Mouse (Mus musculus) common myeloid progenitor, adult 5-6 weeks (primary cell): ENCODE measurements around the gene Rfx1. TPM values are rescaled to one million over a fixed set of nuclear protein-coding genes. Genes with fewer than 3 reads are reported as not detected.

Experiments
- ATAC-seq: replicated peaks from 2 replicates; pipeline ENCODE4 v1.8.0; 2016; ENCODE audit warnings: low read depth, mild to moderate bottlenecking, moderate TSS enrichment, inconsistent platforms; ENCODE audit not compliant: poor library complexity, severe bottlenecking
- total RNA-seq: library from RNA; stranded (forward); fragments of 200-1000, 187-1606 nt; gene quantifications from 2 replicates; pipeline ENCODE4 v1.2.3, GENCODE M21; 2017

The Rfx1 gene
- total RNA-seq, 1 experiment from 2014 or later: 5.3 TPM

DNA sequence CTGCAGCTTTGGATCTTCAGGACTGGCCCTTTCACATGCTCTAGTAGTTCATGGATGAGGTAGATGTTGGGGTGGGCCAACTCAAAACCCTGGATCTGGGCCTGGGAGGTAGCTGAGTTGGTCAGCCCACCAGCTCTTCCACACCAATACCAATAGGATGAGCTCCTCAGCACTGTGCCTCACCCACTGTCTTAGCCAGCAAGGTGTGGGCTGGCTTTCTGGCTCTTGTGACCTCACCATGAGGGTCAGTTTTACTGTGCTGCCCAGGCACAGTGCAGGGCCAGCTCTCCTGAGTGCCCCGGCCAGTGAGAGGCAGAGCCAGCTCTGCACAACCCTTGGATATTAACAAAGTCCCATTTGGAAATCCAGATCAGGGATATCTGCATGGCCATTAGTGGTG is 8.8 kb upstream of the Rfx1 start:
- ATAC-seq: no peak

DNA sequence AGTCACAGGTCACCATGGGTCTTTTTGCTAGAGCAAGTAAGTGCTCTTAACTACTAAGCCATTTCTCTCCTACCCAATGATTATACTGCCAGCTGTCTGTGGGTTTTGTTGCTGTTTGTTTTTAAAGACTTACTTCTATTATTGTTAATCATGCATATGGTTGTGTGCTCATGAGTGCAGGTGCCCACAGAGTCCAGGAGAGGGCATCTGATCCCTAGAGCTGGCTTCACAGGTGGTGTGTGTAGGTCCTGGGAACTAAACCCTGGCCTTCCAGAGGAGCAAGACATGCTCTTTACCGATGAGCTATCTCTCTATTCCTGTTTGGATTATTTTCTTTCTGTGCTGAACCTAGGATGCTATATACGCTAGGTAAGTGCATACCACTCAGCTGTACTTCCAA is 7.4 kb upstream of the Rfx1 start:
- ATAC-seq: no peak

DNA sequence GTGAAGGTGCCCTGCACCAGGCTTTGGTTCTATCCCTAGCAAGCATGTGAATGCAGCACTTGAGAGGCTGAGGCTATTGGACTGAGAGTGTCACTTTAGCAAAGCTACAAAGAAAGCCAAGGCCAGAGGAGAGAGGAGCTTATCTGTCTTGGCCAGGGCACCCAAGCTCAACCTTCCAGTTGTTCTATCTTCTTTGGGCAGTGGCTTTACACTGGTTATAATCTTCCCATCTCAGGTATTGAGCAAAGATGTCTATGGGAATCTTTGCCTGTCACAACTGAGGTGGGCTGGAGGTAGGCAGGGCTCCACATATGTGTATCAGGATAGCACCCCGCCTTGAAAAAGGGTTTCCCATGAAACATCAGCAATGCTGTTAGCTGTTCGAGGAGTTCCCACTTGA is 6.4 kb upstream of the Rfx1 start:
- peak; percentile 48 for ATAC-seq

DNA sequence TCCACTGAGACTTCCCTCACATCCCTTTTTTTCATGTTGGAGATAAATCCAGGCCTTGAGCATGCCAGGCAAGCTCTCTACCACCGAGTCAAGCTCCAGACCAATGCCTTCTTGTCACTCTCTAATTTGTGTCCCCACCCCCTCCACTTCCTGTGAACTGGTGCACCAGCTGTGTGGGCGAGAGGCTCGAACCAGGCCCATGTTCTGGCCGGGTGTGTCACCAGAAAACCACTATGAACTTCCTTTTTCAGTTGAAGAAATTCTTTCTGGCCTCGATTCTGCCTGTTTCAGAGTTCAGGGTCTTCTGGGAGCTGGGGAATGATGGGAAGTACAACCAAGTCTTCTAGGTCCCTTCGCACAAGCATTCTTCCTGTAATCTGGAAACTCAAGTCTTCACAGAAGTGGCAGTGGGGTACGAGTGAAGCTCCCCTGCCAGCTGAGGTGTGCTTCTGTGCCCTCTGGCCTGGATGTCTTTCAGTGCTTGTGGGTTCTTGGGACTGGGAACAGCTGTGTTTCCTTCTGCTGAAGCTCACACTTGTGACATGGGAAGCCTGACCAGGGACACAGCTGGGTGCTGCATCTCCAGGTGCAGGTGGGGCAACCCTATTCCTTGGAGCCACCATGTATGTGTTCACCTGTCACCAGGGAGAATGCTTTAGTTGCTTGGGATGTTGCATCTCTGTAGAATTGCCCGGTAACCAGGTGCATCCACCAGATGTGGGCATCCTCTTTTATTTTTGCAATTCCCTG is 2.6 kb upstream of the Rfx1 start:
- ATAC-seq: 0 out of 2 replicates have a peak, but pooled peaks have one; percentile 10

DNA sequence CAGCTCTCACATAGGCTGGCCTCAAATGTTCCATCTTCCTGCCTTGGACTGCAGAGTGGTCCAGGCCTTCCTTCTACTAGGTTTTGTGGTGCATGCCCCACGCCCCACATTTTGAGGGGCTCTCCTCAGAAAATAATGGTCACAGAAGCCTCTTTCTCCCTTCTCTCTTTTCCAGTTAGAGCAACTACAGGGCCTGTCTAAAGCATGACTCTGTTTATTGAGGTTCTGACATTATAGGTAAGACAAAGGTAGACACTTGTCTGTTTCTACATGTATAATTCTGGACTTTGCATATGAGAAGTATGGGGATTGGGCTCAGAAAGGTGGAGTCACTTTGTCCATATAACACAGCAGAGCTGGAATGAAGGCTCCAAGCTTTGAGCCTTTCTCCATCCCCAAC is 1.6 kb upstream of the Rfx1 start, which contains the start of gene Gm10643:
Gm10643 (minus strand) TSS at position 101 of the 400 bp plus-strand sequence.
- no peak for ATAC-seq

DNA sequence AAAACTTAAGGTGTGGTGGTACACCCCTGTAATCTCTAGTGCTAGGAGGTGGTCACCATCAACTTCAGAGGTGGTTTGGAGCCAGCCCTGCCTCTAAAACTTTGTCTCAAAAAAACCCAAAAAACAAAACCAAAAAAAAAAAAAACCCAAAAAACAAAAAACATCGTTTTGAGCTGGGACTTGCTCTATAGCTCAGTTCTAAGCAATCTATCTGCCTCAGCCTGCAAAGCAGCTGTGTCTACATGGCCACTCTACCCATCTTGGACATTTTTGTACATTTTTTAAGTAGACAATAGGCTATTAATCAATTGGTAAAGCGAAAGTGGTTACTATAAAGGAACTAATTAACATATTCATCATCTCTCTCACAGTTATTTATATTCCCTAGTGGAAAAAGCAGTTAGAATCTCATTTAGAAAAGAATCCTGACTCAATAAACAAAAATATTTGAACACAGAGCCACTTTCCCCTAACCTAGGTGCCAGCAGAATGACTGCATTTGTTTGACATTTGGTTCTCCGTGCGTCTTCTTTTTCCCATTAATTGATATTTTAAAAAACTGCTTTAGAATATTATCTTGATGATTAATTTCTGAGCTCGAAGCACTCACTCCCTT is 1.1 kb upstream of the Rfx1 start:
- ATAC-seq: no peak

DNA sequence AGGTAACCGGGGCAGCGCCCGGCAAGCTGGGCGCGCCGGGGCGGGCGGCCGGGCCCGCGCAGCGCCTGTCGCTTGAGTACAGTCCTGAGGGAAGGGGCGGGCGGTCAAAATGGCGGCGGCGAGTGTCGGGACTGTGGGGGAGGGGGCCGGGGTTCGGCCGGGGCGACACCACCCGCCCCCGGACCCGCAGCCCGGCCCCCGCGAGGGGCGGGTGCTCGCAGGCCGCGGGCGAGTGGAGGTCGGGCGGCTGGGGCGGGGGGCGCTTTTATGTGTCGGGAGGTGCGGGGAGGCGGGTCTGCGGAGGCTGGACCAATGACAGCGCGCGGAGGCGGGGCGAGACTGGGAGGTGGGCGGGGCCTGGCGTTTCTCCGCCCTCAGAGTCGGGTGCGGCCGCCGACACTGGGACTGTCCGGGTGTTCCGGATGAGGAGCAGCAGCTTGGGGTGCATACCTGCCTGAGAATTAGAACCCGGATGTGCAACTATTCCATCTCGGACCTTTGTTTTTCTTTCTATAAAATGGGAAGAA is 476 bp downstream of the Rfx1 start:
- ATAC-seq: peak; percentile 45

DNA sequence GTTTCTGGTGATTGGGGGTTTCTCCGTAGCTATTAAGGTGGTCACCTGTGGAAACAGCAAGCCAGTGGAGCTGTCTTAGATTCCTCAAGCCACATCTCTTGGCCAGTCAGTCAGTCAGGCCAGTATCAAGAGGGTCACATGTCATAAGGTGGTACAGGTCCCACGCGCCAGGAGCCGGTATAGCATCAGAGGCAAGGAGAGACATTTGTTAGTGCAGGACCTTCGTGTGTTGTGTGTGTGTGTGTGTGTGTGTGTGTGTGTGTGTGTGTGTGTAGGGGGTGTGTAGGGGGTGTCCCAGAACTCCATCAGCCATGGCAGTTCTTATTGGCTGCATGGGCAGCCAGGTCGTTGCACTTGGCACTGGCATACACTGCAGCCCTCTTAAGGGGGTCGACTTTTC is 1.3 kb downstream of the Rfx1 start:
- ATAC-seq: no peak

DNA sequence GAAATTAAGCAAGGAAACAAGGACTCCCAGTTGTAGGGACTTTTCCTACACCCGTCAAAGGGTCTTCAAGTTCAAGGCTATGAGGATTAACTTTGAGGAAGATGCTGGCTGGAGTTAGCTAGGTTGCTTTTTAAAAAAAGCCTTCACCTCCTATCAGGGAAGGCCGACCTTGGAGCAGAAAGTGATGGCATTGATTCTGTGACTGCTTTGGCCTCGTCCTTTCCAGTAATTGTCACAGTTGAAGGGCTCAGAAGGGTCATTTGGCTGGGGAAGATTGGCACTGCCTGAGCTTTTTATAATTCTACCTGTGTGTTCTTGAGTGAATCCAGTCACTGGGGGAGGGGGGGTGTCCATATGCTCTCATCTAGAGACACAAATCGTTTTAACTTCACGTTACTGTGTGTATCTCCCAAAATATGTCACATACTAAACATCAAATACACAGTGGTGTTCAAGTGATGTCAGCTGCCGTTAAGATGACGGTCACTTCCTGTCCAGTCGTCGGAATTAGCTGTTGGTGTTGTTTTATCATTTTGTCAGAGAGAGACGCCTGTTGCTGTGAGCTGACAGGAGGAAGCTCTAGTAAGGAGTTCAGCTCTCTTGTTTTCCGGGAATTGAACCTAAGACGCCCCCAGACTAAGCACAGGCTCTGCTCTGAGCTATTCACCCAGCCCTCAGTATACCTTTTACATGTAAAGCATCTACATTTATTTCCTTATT is 1.8 kb downstream of the Rfx1 start:
- ATAC-seq: no peak

DNA sequence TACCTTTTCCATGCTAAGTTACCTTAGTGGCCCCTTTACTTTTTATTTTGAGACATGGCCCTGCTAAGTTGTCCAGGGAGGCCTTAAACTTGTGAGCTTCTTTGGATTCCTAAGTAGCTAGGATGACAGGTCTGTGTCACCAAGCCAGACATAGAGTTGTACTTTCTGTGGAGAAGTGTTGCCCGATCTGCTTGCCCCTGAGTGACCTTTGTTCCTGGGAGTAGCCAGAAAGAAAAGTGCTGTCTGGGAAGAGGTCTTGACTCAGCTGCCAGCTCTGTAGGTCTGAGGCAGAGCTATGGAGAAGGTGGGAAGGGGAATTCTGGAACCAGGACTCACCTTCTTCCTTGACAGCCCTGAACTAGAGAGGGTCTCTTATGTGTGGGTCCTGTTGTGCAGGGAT is 2.5 kb downstream of the Rfx1 start:
- no peak for ATAC-seq

DNA sequence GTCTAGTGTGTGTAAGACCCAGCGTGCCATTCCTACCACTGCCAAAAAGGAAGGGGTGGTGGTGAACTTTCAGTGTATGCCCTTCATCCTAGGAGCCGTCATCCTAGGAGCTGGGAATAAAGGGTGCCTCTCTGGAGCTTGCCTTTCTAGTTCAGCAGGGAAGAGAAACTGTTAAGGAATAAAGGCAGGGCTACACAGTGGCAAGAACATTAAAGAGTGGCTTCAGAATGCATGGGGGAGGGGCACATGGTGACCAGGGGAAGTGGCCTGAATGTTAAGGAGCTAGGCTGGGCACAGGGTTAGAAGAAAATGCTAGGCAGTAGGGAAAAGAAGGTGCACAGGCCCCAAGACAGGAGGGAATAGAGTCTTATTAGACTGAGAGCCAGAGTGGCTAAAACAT is 3.1 kb downstream of the Rfx1 start:
- no peak for ATAC-seq

DNA sequence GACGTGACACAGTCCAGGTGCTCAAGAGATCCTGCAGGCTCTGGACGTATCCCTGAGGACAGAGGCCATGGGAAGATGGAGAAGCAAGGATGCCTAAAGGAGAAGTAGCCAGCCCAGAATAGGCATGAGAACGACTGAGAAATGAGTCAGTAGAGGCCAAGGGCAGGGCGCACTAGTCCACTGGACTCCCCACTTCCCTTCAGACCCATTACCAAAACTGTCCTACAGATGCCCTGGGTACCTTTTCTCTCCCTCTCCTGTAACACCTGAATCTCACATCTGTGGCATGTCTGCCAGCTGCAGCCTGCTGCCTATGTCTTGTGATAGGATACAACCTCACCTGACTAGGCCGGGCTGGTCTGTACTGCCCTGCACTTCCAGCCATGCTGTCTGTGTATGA is 3.6 kb downstream of the Rfx1 start:
- no peak for ATAC-seq

DNA sequence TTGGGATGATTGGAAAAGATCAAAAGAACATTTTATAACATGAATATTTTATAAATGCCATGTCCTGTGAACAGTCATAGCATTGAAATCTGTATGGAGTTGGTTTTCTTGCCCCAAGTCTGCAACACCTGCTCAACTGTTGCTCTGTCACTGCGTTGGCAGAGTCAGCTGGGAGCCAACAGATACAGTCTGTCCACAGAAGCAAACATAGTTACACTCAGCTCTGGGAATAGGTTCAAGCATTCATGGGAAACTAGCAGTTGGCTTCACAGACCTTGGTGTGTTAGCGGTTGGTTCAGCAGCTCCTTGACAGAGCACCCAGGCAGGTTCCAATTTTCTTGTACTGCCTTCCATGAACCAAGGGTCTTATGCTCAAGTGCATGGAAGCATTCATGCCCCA is 4.0 kb downstream of the Rfx1 start:
- no peak for ATAC-seq

DNA sequence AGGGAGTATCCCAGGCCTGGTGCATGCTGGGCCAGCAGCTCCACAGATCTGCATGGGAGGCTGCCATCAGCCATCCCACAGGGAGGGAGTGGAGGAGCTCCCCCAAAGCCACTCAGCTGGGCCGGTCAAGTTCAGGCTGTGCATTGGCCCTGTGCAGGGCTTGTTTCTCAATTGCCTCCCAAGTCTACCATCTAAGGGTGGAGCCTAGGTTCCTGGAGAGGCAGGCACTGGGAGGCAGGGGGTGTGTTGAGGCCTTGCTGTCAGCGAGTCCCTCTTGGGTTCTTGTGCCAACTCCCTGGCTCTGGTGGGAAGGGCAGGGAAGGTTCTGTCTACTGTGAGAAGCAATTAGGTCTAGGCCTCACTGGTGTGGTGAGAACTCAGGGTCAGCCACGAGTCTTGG is 5.3 kb downstream of the Rfx1 start:
- no peak for ATAC-seq

DNA sequence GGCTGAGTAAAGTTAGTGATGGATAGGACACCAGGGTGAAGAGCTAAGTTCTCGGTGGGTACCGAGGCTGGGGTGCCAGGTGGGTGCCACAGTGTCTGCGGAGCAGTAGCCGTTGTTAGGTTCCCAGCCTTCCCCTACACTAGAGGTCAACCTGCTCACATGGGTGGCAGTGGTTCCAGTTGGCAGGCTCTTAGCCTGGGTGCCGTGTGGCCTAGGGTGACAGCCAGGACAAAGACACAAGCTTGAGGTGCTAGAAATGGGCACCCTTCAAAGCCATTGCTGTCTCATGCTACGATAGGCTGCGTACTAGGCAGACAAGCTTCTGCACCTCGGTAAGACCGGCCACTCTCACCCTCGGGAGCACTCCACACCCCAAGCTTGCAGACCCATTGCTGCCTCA is 5.7 kb downstream of the Rfx1 start:
- ATAC-seq: no peak

DNA sequence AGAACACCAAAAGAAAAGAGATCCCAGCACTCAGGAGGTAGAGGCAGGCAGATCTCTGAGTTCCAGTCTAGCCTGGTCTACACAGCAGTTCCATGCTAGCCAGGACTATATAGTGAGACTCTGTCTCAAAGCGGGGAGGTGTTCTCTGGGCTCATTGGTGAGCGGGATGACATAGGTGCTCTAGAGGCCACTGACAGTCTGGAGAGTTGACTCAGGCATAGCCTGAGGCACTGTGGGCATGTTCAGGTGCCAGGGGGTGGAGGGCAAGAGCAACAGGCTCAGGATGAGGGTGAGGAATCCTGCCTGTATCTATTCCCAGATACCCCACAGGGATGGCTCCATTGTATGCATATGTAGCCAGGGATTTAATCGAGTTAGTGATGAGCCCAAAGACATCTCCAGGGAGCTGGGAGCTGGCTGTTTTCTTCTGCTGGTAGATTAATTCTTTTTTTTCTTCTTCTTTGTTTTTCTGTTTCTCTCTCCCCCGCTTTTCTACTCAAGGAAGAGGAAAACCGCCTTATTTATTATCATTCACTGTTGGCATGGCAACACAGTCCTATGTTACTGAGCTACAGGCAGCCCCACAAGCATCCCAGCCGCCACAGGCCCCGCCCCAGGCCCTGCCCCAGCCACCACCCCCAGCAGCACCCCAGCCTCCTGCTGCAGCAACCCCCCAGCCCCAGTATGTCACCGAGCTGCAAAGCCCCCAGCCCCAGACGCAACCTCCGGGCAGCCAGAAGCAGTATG is 6.8 kb downstream of the Rfx1 start:
- no peak for ATAC-seq

DNA sequence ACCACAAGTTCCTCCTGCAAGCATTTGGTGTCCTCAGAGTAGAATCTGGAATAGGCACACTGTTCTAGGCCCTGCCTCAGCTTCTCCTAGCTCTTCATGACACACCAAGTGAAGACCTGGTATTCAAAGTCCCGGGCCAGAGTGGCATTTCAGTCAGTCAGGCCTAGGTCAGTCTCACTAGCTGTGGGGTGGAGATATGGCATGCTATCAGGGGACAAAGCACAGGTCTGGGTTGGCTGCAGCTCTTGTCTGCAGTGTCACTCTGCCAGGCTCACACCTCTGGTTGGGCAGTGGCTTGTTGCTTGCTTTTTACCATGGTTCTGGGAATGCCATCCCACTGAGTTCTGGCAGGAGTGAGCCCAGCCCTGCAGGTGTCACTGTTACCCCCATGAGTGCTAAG is 9.8 kb downstream of the Rfx1 start:
- no peak for ATAC-seq

DNA sequence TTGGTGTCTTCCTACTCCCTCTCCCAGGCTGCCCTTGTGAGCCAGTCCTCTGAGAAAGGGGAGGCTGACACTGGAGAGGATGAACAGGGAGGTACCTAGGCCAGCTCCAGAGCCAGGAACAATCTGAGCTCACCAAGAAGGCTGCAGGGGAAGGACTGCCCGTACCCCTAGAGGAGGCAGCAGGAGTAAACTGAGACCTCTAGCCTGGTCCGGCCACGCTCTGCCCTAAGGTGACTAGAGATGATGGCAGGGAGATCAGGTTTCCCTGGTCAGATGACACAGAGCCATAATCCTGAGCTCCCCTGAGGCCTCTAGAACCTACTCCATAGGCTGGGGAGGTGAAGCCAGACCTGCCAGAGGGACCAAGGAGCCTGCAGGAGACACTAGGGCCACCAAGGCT is 10.2 kb downstream of the Rfx1 start:
- ATAC-seq: no peak

DNA sequence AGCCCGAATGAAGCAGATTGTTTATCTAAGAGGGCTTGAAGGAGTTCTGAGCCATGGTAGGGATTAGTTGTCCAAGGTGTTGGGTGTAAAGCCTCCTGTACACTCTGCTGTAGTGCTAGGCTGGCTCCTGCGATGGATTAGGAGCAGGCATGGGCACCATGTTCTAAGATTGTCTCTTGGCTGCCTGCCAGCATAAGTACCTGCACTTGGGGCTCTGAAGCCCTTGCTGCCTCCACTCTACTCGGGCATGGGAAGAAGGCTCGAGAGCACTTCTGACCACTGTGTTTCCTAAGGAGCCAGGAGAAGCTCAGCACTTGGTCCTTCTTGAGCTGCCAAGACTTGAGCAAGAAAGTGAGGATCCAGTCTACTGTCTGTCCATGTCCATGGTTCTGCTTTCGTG is 12.6 kb downstream of the Rfx1 start:
- no peak for ATAC-seq

DNA sequence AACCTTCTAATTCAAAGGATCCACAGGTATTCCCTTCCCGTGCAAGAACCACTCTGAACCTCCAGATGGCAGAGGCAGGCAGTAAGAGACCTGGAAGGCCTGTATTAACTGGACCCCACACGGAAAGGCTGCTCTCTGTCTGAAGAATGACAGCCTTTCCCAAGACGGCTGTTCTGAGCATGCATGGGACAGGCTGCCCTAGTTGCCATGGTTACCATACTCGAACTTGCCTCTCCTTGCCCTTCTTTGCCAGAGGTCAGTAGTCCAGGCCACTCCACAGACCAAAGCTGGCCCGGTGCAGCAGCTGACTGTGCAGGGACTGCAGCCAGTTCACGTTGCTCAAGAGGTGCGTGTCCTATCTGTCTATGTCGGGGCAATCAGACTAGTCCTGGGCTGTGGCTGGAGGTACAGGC is 17.2 kb downstream of the Rfx1 start:
- ATAC-seq: no peak
